Mouse (Mus musculus): ENCODE results near the gene Rab3c. TPM values are rescaled to one million over a fixed set of nuclear protein-coding genes. Genes with fewer than 3 reads are reported as not detected.

Gene Rab3c
- polyA plus RNA-seq, 1 experiment from 2014 or later, result 0.56 TPM

DNA sequence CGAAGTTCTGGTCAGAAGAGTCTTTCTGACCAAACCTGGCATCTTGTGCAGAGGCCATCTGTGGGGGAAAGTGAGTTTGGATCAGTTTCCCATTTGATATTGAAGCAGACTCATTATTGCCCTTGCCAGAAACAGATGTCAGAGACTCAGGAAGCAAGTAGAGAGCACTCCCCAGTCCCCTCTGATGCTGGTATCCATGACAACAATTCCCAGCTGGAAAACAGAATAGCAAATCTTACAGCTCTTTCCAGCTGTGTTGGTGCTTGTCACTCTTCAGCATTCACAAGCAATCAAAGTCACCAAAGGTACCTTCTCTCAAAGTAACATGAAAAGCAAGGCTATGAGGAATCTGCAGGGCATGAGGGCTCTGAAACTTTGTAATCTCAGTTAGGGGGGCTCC is 20.1 kb downstream of the Rab3c start:
- no peak for ATAC-seq (ENCODE audit: low FRiP score, low TSS enrichment)
- WGBS, result 67% methylated on average over 1 of the region's 1 CpGs
- no peaks in the 10 kb centered on the region for H3K36me3 ChIP-seq (ENCODE audit: insufficient read depth, low read length)
- H3K4me1 ChIP-seq (ENCODE audit: insufficient read depth, low read length), result no peaks in the 10 kb centered on the region
- H3K4me2 ChIP-seq (replicated peaks; ENCODE audit: low read depth, low read length), result no peak overlapping the region
- no peaks in the 10 kb centered on the region for H3K27me3 ChIP-seq (ENCODE audit: insufficient read depth, low read length)
- H3K9ac ChIP-seq (replicated peaks; ENCODE audit: low read length), result no peak overlapping the region
- H3K9me3 ChIP-seq (ENCODE audit: low read length), result no peaks in the 10 kb centered on the region
- no peak overlapping the region for H3K27ac ChIP-seq (ENCODE audit: low read length)
- H3K4me3 ChIP-seq (ENCODE audit: low read length), result no peak overlapping the region

GRCm38 (mm10) chr13:110251453-110251852 is 29.3 kb downstream of the Rab3c start:
- Histone ChIP-seq H3K36me3 (ENCODE audit: insufficient read depth, low read length) (no peaks in the 10 kb centered on the region), H3K4me2 (replicated peaks; ENCODE audit: low read depth, low read length) (no peak overlapping the region), H3K9me3 (ENCODE audit: low read length) (peaks cover 4% of the 10 kb centered on the region; the same call in 1 of the 2 replicates), H3K27me3 (ENCODE audit: insufficient read depth, low read length) (no peaks in the 10 kb centered on the region), H3K9ac (replicated peaks; ENCODE audit: low read length) (no peak overlapping the region), H3K4me3 (ENCODE audit: low read length) (no peak overlapping the region), H3K4me1 (ENCODE audit: insufficient read depth, low read length) (no peaks in the 10 kb centered on the region), H3K27ac (ENCODE audit: low read length) (no peak overlapping the region)
- no peak for ATAC-seq (ENCODE audit: low FRiP score, low TSS enrichment)
- WGBS, result 84% methylated on average over 5 of the region's 5 CpGs

DNA sequence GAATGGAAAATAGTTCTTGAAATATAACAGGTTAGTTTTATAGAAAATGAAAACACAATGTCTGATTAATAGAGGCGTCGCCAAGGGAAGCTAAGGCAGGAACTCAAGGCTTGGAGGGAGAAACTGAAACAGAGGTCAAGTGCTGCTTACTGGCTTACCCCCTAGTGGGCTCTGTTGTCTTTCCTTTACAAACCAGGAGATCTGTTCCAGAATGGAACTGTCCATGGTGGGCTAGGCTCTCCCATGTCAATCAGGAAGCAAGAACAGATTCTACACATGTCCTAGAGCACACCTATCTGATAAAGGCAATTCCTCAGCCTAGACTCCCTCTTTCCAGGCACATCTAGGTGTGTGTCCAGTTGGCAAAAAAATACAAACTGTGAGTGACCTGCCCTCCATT is 32.3 kb downstream of the Rab3c start:
- no peaks in the 10 kb centered on the region for H3K9me3 ChIP-seq (ENCODE audit: low read length)
- H3K27ac ChIP-seq (ENCODE audit: low read length), result no peak overlapping the region
- H3K9ac ChIP-seq (replicated peaks; ENCODE audit: low read length), result no peak overlapping the region
- no peaks in the 10 kb centered on the region for H3K4me1 ChIP-seq (ENCODE audit: insufficient read depth, low read length)
- H3K27me3 ChIP-seq (ENCODE audit: insufficient read depth, low read length), result no peaks in the 10 kb centered on the region
- no peaks in the 10 kb centered on the region for H3K36me3 ChIP-seq (ENCODE audit: insufficient read depth, low read length)
- WGBS, result 73% methylated on average over 2 of the region's 2 CpGs
- ATAC-seq (ENCODE audit: low FRiP score, low TSS enrichment), result no peak
- H3K4me3 ChIP-seq (ENCODE audit: low read length), result no peak overlapping the region
- no peak overlapping the region for H3K4me2 ChIP-seq (replicated peaks; ENCODE audit: low read depth, low read length)

DNA sequence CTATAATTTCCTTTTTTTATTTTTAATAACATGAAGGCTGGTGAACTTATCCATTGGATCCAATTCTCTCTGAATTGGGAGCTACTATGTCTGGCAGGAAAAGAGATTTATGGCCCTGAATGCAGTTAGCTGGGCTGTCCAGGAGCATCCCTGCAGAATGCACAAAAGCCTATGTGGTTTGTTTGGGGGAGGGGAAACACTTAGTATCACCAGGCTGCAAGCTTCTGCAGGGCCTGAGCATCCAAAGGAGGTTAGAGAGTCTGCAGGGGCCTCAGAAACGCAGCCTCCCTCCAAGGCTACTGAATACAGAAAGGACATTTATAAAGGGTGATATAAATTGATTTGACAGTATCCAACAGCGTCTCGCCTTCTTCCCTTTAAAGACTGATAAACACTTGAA is 41.8 kb downstream of the Rab3c start:
- no peak overlapping the region for H3K9ac ChIP-seq (replicated peaks; ENCODE audit: low read length)
- no peak overlapping the region for H3K4me3 ChIP-seq (ENCODE audit: low read length)
- no peak overlapping the region for H3K4me2 ChIP-seq (replicated peaks; ENCODE audit: low read depth, low read length)
- no peak for ATAC-seq (ENCODE audit: low FRiP score, low TSS enrichment)
- no peaks in the 10 kb centered on the region for H3K27me3 ChIP-seq (ENCODE audit: insufficient read depth, low read length)
- no peak overlapping the region for H3K27ac ChIP-seq (ENCODE audit: low read length)
- H3K36me3 ChIP-seq (ENCODE audit: insufficient read depth, low read length), result no peaks in the 10 kb centered on the region
- H3K9me3 ChIP-seq (ENCODE audit: low read length), result no peaks in the 10 kb centered on the region
- WGBS, result 49% methylated on average over 3 of the region's 3 CpGs
- peaks cover 10% of the 10 kb centered on the region for H3K4me1 ChIP-seq (ENCODE audit: insufficient read depth, low read length)

DNA sequence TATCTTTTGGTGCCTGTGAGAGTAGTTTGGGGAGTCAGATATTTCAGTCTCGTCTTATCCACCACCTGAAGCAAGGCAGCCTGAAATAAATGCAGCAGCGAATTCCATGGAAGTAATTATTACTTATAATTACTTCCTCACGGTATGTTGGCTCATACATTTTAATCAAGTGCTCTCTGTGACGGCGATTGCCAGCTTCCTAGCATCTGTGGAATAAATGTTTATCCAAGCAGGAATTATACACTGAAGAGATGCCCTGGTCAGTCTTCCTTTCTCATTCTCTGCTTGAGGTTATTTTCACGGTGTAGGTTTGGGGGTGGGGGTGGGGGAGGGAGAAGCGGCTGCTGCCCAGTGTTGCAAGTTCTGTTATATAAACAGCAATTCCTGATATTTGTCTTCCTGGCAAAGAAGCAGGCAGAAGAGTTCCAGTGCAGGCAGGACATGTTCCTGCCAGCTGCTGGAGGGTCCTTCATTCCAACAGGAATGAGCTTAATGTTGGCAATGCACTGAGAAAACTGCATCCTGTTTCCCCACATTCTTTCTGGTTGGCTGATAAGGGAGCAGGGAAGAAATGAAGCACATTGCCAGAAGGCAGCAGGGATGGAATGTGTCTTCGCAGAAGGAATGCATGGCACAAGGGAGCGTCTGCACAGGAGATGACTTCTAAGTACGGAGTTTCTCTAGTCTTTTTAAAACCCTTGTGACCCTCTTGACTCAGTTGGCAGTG is 43.4 kb downstream of the Rab3c start:
- Histone ChIP-seq H3K27ac (ENCODE audit: low read length) (no peak overlapping the region), H3K4me3 (ENCODE audit: low read length) (no peak overlapping the region), H3K4me1 (ENCODE audit: insufficient read depth, low read length) (peaks cover 10% of the 10 kb centered on the region), H3K4me2 (replicated peaks; ENCODE audit: low read depth, low read length) (no peak overlapping the region; the same call in 1 of the 2 replicates), H3K9me3 (ENCODE audit: low read length) (no peaks in the 10 kb centered on the region), H3K9ac (replicated peaks; ENCODE audit: low read length) (no peak overlapping the region), H3K27me3 (ENCODE audit: insufficient read depth, low read length) (no peaks in the 10 kb centered on the region), H3K36me3 (ENCODE audit: insufficient read depth, low read length) (no peaks in the 10 kb centered on the region)
- 38% methylated on average over 10 of the region's 10 CpGs for WGBS
- ATAC-seq (ENCODE audit: low FRiP score, low TSS enrichment), result no peak; the same call in 1 of the 2 replicates

GRCm38 (mm10) chr13:110233364-110233763 is 47.4 kb downstream of the Rab3c start:
- 88% methylated on average over 5 of the region's 5 CpGs for WGBS

GRCm38 (mm10) chr13:110231086-110231688 is 49.6 kb downstream of the Rab3c start:
- Histone ChIP-seq H3K4me2 (replicated peaks; ENCODE audit: low read depth, low read length) (no peak overlapping the region), H3K4me3 (ENCODE audit: low read length) (no peak overlapping the region), H3K9me3 (ENCODE audit: low read length) (no peaks in the 10 kb centered on the region), H3K4me1 (ENCODE audit: insufficient read depth, low read length) (no peaks in the 10 kb centered on the region), H3K27ac (ENCODE audit: low read length) (no peak overlapping the region), H3K27me3 (ENCODE audit: insufficient read depth, low read length) (no peaks in the 10 kb centered on the region), H3K36me3 (ENCODE audit: insufficient read depth, low read length) (no peaks in the 10 kb centered on the region), H3K9ac (replicated peaks; ENCODE audit: low read length) (no peak overlapping the region)
- ATAC-seq (ENCODE audit: low FRiP score, low TSS enrichment), result no peak
- WGBS, result 67% methylated on average over 5 of the region's 5 CpGs

More at GRCm38 (mm10) chr13:110233364-110233763, 47.4 kb downstream of the Rab3c start:
- peaks cover 10% of the 10 kb centered on the region for H3K4me1 ChIP-seq (ENCODE audit: insufficient read depth, low read length)
- no peak overlapping the region for H3K27ac ChIP-seq (ENCODE audit: low read length)
- H3K27me3 ChIP-seq (ENCODE audit: insufficient read depth, low read length), result no peaks in the 10 kb centered on the region
- no peak overlapping the region for H3K4me3 ChIP-seq (ENCODE audit: low read length)
- no peak overlapping the region for H3K4me2 ChIP-seq (replicated peaks; ENCODE audit: low read depth, low read length)
- ATAC-seq (ENCODE audit: low FRiP score, low TSS enrichment), result no peak
- H3K36me3 ChIP-seq (ENCODE audit: insufficient read depth, low read length), result no peaks in the 10 kb centered on the region
- H3K9me3 ChIP-seq (ENCODE audit: low read length), result no peaks in the 10 kb centered on the region
- H3K9ac ChIP-seq (replicated peaks; ENCODE audit: low read length), result no peak overlapping the region

GRCm38 (mm10) chr13:110230046-110230445 is 50.8 kb downstream of the Rab3c start:
- Histone ChIP-seq H3K9me3 (ENCODE audit: low read length) (no peaks in the 10 kb centered on the region), H3K4me3 (ENCODE audit: low read length) (no peak overlapping the region), H3K27me3 (ENCODE audit: insufficient read depth, low read length) (no peaks in the 10 kb centered on the region), H3K4me2 (replicated peaks; ENCODE audit: low read depth, low read length) (no peak overlapping the region), H3K36me3 (ENCODE audit: insufficient read depth, low read length) (no peaks in the 10 kb centered on the region), H3K4me1 (ENCODE audit: insufficient read depth, low read length) (no peaks in the 10 kb centered on the region), H3K27ac (ENCODE audit: low read length) (no peak overlapping the region), H3K9ac (replicated peaks; ENCODE audit: low read length) (no peak overlapping the region)
- WGBS, result 79% methylated on average over 4 of the region's 4 CpGs
- ATAC-seq (ENCODE audit: low FRiP score, low TSS enrichment), result no peak

DNA sequence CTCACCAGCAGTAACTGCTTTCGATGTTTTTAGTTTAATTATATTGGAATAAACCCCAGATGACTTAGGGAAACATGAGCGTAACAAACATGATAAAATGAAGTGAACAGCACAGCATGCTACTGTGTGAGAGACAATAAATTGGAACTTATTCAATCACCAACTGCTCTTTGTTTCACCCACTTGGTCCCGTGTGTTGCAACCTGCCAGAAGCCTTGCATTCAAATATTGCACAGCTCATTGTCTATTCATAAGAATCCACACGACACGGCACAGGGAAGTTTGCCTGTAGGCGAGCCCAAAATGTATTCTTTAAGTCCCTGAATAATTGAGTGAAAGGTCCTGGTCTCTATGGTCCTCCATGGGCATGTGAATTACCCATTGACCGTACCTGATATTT is 61.6 kb downstream of the Rab3c start:
- H3K36me3 ChIP-seq (ENCODE audit: insufficient read depth, low read length), result no peaks in the 10 kb centered on the region
- H3K4me2 ChIP-seq (replicated peaks; ENCODE audit: low read depth, low read length), result no peak overlapping the region
- 86% methylated on average over 7 of the region's 7 CpGs for WGBS
- no peak for ATAC-seq (ENCODE audit: low FRiP score, low TSS enrichment)
- H3K4me3 ChIP-seq (ENCODE audit: low read length), result no peak overlapping the region
- no peak overlapping the region for H3K9ac ChIP-seq (replicated peaks; ENCODE audit: low read length)
- H3K9me3 ChIP-seq (ENCODE audit: low read length), result no peaks in the 10 kb centered on the region
- H3K4me1 ChIP-seq (ENCODE audit: insufficient read depth, low read length), result no peaks in the 10 kb centered on the region
- no peaks in the 10 kb centered on the region for H3K27me3 ChIP-seq (ENCODE audit: insufficient read depth, low read length)
- no peak overlapping the region for H3K27ac ChIP-seq (ENCODE audit: low read length)

- 76% methylated on average over 4 of the region's 4 CpGs for WGBS
- no peaks in the 10 kb centered on the region for H3K36me3 ChIP-seq (ENCODE audit: insufficient read depth, low read length)
- ATAC-seq (ENCODE audit: low FRiP score, low TSS enrichment), result no peak
- no peak overlapping the region for H3K4me2 ChIP-seq (replicated peaks; ENCODE audit: low read depth, low read length)
- no peak overlapping the region for H3K4me3 ChIP-seq (ENCODE audit: low read length)
- no peak overlapping the region for H3K9ac ChIP-seq (replicated peaks; ENCODE audit: low read length)
- no peaks in the 10 kb centered on the region for H3K4me1 ChIP-seq (ENCODE audit: insufficient read depth, low read length)
- H3K27ac ChIP-seq (ENCODE audit: low read length), result no peak overlapping the region
- H3K9me3 ChIP-seq (ENCODE audit: low read length), result no peaks in the 10 kb centered on the region
- no peaks in the 10 kb centered on the region for H3K27me3 ChIP-seq (ENCODE audit: insufficient read depth, low read length)
These were observed 62.3 kb downstream of the Rab3c start for GRCm38 (mm10) chr13:110218497-110218896.
